Mouse (Mus musculus): Measurements from ENCODE around the gene Efemp2. TPM values are rescaled to one million over a fixed set of nuclear protein-coding genes. Genes with fewer than 3 reads are reported as not detected.

The Efemp2 gene
- polyA plus RNA-seq, 1 experiment from 2014 or later = 15.8 TPM

GRCm38 (mm10) chr19:5471846-5472245 is 1.9 kb upstream of the Efemp2 start:
- no peak for ATAC-seq (ENCODE audit: low read depth)
- WGBS (ENCODE audit: insufficient replicate concordance) = 50% methylated on average over 5 of the region's 5 CpGs

GRCm38 (mm10) chr19:5472857-5473256 is 897 bp upstream of the Efemp2 start:
- 60% methylated on average over 3 of the region's 3 CpGs for WGBS (ENCODE audit: insufficient replicate concordance)
- no peak overlapping the region for H3K27ac ChIP-seq (ENCODE audit: low read length)
- H3K4me3 ChIP-seq (ENCODE audit: low read depth, low read length) = no peak overlapping the region
- H3K4me2 ChIP-seq (ENCODE audit: low read depth, low read length) = no peak overlapping the region
- H3K4me1 ChIP-seq (ENCODE audit: control insufficient read depth, low read depth, low read length) = peaks cover 8% of the 10 kb centered on the region
- no peak for ATAC-seq (ENCODE audit: low read depth)
- H3K27me3 ChIP-seq (ENCODE audit: control insufficient read depth, insufficient read depth, low read depth, low read length) = peaks cover 31% of the 10 kb centered on the region
- H3K36me3 ChIP-seq (ENCODE audit: control insufficient read depth, insufficient read depth) = no peaks in the 10 kb centered on the region
- H3K9ac ChIP-seq (ENCODE audit: low read depth, low read length) = no peak overlapping the region
- H3K9me3 ChIP-seq (replicated peaks; ENCODE audit: control insufficient read depth, low read length) = no peaks in the 10 kb centered on the region

More at GRCm38 (mm10) chr19:5471846-5472245, 1.9 kb upstream of the Efemp2 start:
- no peaks in the 10 kb centered on the region for H3K9me3 ChIP-seq (replicated peaks; ENCODE audit: control insufficient read depth, low read length)
- no peaks in the 10 kb centered on the region for H3K36me3 ChIP-seq (ENCODE audit: control insufficient read depth, insufficient read depth)
- no peak overlapping the region for H3K27ac ChIP-seq (ENCODE audit: low read length)
- H3K27me3 ChIP-seq (ENCODE audit: control insufficient read depth, insufficient read depth, low read depth, low read length) = peaks cover 31% of the 10 kb centered on the region
- no peak overlapping the region for H3K4me3 ChIP-seq (ENCODE audit: low read depth, low read length)
- no peak overlapping the region for H3K4me2 ChIP-seq (ENCODE audit: low read depth, low read length)
- no peak overlapping the region for H3K9ac ChIP-seq (ENCODE audit: low read depth, low read length)
- peaks cover 8% of the 10 kb centered on the region for H3K4me1 ChIP-seq (ENCODE audit: control insufficient read depth, low read depth, low read length)

- Histone ChIP-seq H3K9me3 (replicated peaks; ENCODE audit: control insufficient read depth, low read length) (no peaks in the 10 kb centered on the region), H3K4me1 (ENCODE audit: control insufficient read depth, low read depth, low read length) (peaks cover 8% of the 10 kb centered on the region), H3K27me3 (ENCODE audit: control insufficient read depth, insufficient read depth, low read depth, low read length) (peaks cover 31% of the 10 kb centered on the region), H3K27ac (ENCODE audit: low read length) (no peak overlapping the region), H3K9ac (ENCODE audit: low read depth, low read length) (peak overlapping the region; percentile 53), H3K4me3 (ENCODE audit: low read depth, low read length) (peak overlapping the region; percentile 54), H3K4me2 (ENCODE audit: low read depth, low read length) (peak overlapping the region; percentile 69), H3K36me3 (ENCODE audit: control insufficient read depth, insufficient read depth) (no peaks in the 10 kb centered on the region)
- 2% methylated on average over 57 of the region's 68 CpGs for WGBS (ENCODE audit: insufficient replicate concordance)
- peak; percentile 42 for ATAC-seq (ENCODE audit: low read depth)
These were observed 721 bp downstream of the Efemp2 start for GRCm38 (mm10) chr19:5474281-5475068.

- Histone ChIP-seq H3K9ac (ENCODE audit: low read depth, low read length) (peak overlapping the region; percentile 15; the same call in 1 of the 2 replicates), H3K36me3 (ENCODE audit: control insufficient read depth, insufficient read depth) (no peaks in the 10 kb centered on the region), H3K27me3 (ENCODE audit: control insufficient read depth, insufficient read depth, low read depth, low read length) (peaks cover 31% of the 10 kb centered on the region), H3K4me2 (ENCODE audit: low read depth, low read length) (peak overlapping the region; percentile 69), H3K27ac (ENCODE audit: low read length) (no peak overlapping the region), H3K4me3 (ENCODE audit: low read depth, low read length) (peak overlapping the region; percentile 54), H3K9me3 (replicated peaks; ENCODE audit: control insufficient read depth, low read length) (no peaks in the 10 kb centered on the region), H3K4me1 (ENCODE audit: control insufficient read depth, low read depth, low read length) (peaks cover 8% of the 10 kb centered on the region)
- ATAC-seq (ENCODE audit: low read depth) = no peak; the same call in 1 of the 2 replicates
- WGBS (ENCODE audit: insufficient replicate concordance) = 40% methylated on average over 13 of the region's 13 CpGs
These were observed 1.4 kb downstream of the Efemp2 start for GRCm38 (mm10) chr19:5475069-5475714.

- Histone ChIP-seq H3K9ac (ENCODE audit: low read depth, low read length) (no peak overlapping the region), H3K9me3 (replicated peaks; ENCODE audit: control insufficient read depth, low read length) (no peaks in the 10 kb centered on the region), H3K4me3 (ENCODE audit: low read depth, low read length) (no peak overlapping the region), H3K4me1 (ENCODE audit: control insufficient read depth, low read depth, low read length) (peaks cover 8% of the 10 kb centered on the region), H3K4me2 (ENCODE audit: low read depth, low read length) (no peak overlapping the region), H3K27me3 (ENCODE audit: control insufficient read depth, insufficient read depth, low read depth, low read length) (peaks cover 31% of the 10 kb centered on the region), H3K27ac (ENCODE audit: low read length) (no peak overlapping the region), H3K36me3 (ENCODE audit: control insufficient read depth, insufficient read depth) (no peaks in the 10 kb centered on the region)
- ATAC-seq (ENCODE audit: low read depth) = no peak
- 65% methylated on average over 10 of the region's 10 CpGs for WGBS (ENCODE audit: insufficient replicate concordance)
These were observed 3.4 kb downstream of the Efemp2 start for GRCm38 (mm10) chr19:5477004-5477667.

GRCm38 (mm10) chr19:5477668-5478300 is 4.0 kb downstream of the Efemp2 start:
- Histone ChIP-seq H3K27ac (ENCODE audit: low read length) (no peak overlapping the region), H3K9me3 (replicated peaks; ENCODE audit: control insufficient read depth, low read length) (no peaks in the 10 kb centered on the region), H3K4me1 (ENCODE audit: control insufficient read depth, low read depth, low read length) (peaks cover 8% of the 10 kb centered on the region), H3K27me3 (ENCODE audit: control insufficient read depth, insufficient read depth, low read depth, low read length) (peaks cover 31% of the 10 kb centered on the region), H3K36me3 (ENCODE audit: control insufficient read depth, insufficient read depth) (no peaks in the 10 kb centered on the region), H3K9ac (ENCODE audit: low read depth, low read length) (no peak overlapping the region), H3K4me3 (ENCODE audit: low read depth, low read length) (no peak overlapping the region), H3K4me2 (ENCODE audit: low read depth, low read length) (no peak overlapping the region)
- 75% methylated on average over 18 of the region's 18 CpGs for WGBS (ENCODE audit: insufficient replicate concordance)
- no peak for ATAC-seq (ENCODE audit: low read depth)

GRCm38 (mm10) chr19:5480016-5480415 is 6.3 kb downstream of the Efemp2 start:
- no peak for ATAC-seq (ENCODE audit: low read depth)
- H3K4me3 ChIP-seq (ENCODE audit: low read depth, low read length) = no peak overlapping the region
- WGBS (ENCODE audit: insufficient replicate concordance) = 81% methylated on average over 10 of the region's 10 CpGs
- no peaks in the 10 kb centered on the region for H3K4me1 ChIP-seq (ENCODE audit: control insufficient read depth, low read depth, low read length)
- no peak overlapping the region for H3K27ac ChIP-seq (ENCODE audit: low read length)
- H3K9ac ChIP-seq (ENCODE audit: low read depth, low read length) = no peak overlapping the region
- H3K9me3 ChIP-seq (replicated peaks; ENCODE audit: control insufficient read depth, low read length) = no peaks in the 10 kb centered on the region
- H3K27me3 ChIP-seq (ENCODE audit: control insufficient read depth, insufficient read depth, low read depth, low read length) = peaks cover 11% of the 10 kb centered on the region
- H3K4me2 ChIP-seq (ENCODE audit: low read depth, low read length) = no peak overlapping the region
- H3K36me3 ChIP-seq (ENCODE audit: control insufficient read depth, insufficient read depth) = no peaks in the 10 kb centered on the region; the same call in 1 of the 2 replicates

- Histone ChIP-seq H3K27ac (ENCODE audit: low read length) (no peak overlapping the region), H3K27me3 (ENCODE audit: control insufficient read depth, insufficient read depth, low read depth, low read length) (no peaks in the 10 kb centered on the region), H3K9ac (ENCODE audit: low read depth, low read length) (no peak overlapping the region), H3K4me2 (ENCODE audit: low read depth, low read length) (no peak overlapping the region), H3K4me3 (ENCODE audit: low read depth, low read length) (no peak overlapping the region), H3K9me3 (replicated peaks; ENCODE audit: control insufficient read depth, low read length) (no peaks in the 10 kb centered on the region), H3K36me3 (ENCODE audit: control insufficient read depth, insufficient read depth) (no peaks in the 10 kb centered on the region; the same call in 1 of the 2 replicates), H3K4me1 (ENCODE audit: control insufficient read depth, low read depth, low read length) (no peaks in the 10 kb centered on the region)
- 71% methylated on average over 10 of the region's 10 CpGs for WGBS (ENCODE audit: insufficient replicate concordance)
- no peak for ATAC-seq (ENCODE audit: low read depth)
These were observed 7.6 kb downstream of the Efemp2 start for GRCm38 (mm10) chr19:5481398-5481797.
